Mouse (Mus musculus): ENCODE data around the gene Necab3.

The Necab3 gene

DNA sequence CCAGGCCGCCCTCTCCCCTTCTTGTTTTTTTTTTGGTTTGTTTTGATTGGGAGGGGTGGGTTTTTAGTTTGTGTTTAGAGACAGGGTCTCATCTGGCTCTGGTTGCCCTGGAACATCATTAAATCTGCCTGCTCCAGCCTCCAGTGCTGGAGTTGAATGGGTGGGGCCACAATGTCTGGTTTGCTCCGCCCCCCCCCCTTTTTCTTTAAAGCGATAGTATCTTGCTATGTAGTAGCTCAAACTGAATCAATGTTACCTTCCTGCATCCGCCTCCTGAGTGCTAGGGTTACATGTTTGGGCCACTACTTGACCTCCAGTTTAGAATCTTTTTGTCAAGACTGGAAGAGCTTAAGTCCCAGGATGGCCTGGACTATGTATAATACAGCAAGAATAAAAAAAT is 12.6 kb upstream of the Necab3 start:
- no peak for DNase-seq

DNA sequence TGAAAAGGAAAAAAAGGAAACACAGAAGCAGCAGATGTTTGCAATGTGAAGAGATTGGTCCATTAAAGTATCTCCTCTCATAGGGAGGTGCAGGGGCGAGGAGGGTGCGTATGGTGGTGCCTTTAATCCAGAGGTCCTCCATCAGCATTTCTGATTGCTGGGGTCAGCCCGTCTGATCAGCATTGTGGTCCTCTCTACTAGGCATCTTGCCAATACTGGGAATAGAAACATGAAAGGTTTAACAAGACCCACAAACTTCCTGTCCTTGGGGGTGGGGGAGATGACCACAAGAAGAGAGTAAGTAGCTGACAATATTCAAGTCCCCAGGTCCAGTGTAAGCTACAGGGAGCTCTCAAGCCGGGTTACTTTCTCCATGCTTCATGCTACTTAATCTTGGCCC is 12.0 kb upstream of the Necab3 start:
- no peak for DNase-seq

GRCm38 (mm10) chr2:154569836-154570286 is 11.2 kb upstream of the Necab3 start, which contains the start of gene E2f1:
Gene E2f1, minus strand, starts transcription at chr2:154569892.
- DNase-seq: peak; percentile 98

DNA sequence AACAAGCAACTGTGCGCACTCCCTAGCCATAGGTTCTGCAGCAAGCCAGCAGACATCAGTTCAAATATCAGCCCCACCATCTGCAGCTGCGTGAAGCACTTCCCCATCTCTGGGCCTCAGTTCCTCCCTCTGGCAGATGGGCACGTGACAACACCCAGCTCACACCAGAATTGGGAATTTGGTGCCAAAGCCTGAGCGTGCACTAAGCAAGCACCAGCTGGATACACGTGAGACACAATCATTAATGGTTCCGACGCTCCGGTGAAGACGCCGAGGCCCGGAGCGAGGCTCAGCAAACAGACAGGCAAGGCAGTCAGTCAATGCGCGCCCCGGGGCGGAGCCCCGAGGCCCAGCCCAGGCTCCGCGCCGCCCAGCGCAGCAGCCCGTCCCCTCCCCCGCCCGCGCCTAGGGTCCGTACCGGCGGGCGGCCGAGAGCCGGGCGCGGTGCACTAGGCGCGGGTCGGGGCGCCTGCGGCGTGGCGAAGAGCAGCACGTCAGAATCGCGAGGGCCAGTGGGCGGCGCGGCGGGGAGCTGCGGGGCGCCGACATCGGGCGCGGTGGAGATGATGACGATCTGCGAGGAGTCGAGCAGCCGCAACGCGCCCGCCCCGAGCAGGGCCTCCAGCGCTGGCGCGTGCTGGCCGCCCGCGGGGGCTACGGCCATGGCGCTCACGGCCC is 10.5 kb upstream of the Necab3 start:
- peak; percentile 83 for DNase-seq

DNA sequence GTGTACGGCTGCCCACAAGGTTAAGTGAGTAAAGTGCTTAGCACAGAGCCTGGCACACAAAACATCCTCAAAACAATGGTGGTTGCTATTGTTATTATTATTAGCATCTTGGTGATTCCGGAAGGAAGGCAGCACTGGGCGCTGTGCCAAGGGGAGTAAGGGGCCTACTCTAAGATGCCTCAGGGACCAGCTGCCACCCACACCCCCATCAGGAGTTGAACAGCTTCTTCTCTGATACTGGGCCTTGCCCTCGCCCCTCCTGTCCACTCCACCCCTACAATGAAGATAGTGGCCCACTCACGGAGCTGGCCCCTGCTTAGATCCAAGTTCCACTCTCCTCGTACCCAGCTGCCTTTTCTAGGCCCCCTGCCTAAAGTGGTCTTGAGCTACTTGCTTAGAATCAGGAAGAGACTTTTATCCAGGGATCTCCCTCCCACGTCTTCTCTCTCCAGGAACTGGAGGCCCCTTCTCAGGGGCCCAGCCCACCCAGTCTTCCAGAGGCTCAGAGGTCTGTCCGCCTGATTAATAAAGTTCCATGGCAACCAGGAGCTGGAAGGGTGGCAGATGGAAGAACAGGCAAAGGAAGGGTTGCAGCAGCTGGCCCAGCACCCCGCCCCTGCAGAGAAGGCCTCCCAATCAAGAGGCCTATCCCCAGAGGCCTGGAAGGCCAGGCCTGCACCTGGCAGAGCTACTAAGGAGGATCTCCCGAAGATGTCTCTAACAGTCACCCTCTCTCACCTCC is 9.8 kb upstream of the Necab3 start:
- DNase-seq: peak; percentile 59

DNA sequence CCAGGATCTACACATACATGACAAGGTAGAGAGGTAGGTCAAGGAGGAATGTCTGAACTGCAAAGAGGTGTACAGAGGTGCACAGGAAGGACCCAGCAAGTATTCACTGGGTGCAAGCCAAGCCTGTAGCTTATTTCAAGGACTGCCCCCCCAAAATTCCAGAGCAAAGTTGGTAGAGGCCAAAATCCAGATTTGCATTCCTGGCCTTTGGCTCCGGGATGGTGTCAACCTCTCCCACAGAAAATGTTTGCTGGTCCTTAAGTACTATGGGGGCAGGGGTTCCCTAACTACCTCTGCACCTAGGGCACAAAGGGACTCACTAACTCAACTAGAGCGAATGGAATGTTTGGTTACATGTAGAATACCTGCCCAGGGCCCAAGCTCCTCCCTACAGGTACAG is 9.1 kb upstream of the Necab3 start:
- DNase-seq: no peak

DNA sequence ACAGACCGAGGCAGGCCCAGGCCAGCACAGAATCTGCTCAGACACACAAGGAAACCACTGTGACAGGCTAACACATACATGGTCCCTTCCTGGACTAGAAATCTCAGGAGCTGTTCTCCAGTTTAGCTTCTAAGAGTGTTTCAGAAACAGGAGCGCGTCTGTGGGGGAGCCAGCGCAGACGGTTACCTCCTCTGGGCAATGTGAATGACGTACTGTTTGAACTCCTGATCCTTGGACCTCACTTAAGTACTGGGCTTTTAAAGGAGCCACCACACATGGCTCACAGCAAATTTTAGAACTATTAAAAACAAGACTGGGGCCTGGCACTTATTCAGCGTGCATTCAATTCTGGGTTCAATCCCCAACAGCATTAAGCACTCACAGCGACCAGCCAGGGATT is 8.0 kb upstream of the Necab3 start:
- DNase-seq: peak; percentile 43

DNA sequence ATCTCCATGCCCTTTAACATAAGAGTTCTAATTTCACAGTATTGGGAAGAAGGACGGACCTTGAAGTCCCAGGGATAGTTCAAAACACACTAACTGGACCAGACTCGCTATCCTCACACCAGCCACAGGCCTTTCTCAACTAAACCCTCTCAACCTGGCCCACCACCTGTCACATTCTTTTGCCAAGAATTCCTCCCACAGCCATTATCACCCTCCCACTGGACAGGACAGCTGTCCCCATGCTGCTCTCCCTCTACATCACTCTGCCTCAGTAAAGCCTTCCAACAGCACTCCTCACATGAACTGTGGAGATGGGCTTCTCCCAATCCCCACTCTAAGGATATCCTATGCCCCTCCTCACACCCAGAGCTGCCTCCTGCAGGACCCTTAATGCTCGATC is 6.9 kb upstream of the Necab3 start:
- DNase-seq: no peak

GRCm38 (mm10) chr2:154563612-154564170 is 5.0 kb upstream of the Necab3 start:
- peak; percentile 56 for DNase-seq

DNA sequence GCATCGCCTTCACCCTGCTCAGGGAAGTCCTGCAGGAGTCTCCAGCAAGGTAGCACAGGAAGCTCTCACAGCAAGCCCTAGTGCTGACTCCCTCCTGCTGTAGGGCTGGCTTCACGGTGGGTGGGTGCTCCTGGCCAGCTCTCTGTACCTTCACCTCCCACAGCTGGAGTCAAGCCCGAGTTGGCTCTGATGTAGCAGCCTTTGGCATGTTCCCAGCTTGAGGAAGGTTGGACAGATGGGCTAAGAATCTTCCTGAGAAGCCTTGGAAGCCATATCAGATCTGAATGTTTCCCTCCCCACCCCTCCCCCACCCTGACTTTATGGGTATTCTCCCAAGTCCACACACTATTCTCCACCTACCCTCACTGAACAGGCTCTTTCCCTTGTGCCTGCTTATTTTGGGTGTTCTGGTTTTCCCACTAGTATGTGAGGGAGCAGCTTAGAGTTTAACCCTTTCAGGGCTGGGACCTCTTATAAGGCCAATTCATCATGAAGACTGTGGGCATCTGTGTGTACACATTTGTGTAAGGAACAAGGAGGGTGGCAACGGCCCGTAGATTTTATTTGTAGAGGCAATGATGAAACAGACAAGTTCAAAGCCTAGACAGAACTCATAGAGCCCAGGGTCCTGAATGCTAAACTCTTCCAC is 1.4 kb downstream of the Necab3 start:
- DNase-seq: peak; percentile 60

- DNase-seq: no peak
These were observed 3.5 kb downstream of the Necab3 start for GRCm38 (mm10) chr2:154555235-154555634.

DNA sequence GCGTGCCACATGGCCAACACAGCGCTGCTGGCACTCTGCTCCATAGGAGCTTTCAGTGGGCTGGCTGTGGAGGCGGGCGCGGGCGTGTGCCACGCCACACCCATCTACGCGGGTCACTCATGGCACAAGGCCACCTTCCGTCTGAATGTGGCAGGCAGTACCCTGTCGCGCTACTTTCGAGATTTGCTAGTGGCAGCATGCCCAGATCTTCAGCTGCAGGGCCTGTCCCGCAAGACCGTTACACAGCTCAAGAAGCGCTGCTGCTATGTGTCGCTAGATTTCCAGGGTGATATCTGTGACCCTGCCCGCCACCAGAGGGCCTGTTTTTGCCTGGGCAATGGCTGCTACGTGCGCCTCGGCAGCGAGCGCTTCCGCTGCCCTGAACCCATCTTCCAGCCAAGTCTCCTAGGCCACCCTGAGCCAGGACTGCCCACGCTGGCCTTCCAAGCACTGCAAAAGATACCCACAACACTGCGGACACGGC is 6.2 kb downstream of the Necab3 start:
- DNase-seq: peak; percentile 81

DNA sequence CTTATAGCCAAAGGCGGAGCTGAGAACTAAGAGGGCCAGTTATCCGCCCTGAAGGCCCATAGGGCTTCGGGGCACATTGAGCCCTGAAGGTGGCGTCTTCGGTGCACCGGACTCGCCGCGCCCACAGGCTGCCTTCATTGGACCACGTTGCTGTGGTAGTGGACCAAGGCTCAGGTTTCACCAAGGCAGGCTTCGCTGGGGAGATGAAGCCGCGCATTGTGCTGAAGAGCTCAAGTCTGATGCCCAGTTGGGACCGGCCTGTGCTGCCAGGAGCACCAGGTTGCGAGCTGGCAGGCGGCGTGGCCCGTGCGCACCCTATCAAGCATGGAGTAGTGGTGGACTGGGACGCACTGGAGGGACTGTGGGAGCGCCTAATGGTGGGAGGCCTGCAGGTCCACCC is 6.8 kb downstream of the Necab3 start:
- DNase-seq: peak; percentile 24

DNA sequence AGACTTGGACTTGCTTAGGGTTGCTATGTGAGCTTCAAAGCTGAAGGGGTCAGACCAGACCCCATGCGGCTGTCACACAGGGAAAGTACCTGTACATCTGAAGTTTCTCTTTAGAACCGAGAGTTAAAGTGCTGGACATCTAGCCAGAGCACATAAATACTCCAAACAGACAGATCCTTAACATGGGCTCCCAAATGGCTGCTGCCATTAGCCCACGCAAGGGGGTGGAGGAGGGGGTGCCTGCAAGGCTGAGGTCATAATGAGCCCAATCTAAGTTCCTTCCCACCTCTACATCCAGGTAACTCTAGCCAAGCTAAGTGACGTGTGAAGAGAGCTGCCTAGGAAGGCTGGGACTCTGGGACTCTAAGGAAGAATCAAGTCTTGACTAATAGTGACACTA is 7.2 kb downstream of the Necab3 start, which contains the start of gene Actl10:
Gene Actl10 (plus strand): TSS at position 301 of the 400 bp plus-strand sequence.
- DNase-seq: no peak

DNA sequence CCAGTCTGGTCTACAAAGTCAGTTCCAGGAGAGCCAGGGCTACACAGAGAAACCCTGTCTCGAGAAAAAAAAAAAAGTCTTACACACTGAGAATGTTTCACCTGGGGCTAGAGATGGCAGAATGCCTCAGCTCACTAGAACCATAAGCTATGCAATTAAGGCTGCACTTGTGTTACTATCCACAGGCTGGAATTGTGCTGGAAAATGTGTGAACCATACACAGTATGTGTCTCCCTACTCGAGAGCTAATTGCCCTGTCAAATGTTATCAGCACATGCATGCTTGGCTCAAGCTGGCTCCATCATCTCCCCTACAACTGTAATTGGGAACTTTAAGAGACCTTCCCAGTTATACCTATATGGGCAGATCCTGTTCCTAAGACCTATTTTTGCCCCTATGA is 7.8 kb downstream of the Necab3 start:
- no peak for DNase-seq

- no peak for DNase-seq
These were observed 8.9 kb downstream of the Necab3 start for GRCm38 (mm10) chr2:154549886-154550189.

- DNase-seq: peak; percentile 86
These were observed 9.4 kb downstream of the Necab3 start for GRCm38 (mm10) chr2:154549127-154549885.

- peak; percentile 36 for DNase-seq
These were observed 10.0 kb downstream of the Necab3 start for GRCm38 (mm10) chr2:154548688-154549087.

DNA sequence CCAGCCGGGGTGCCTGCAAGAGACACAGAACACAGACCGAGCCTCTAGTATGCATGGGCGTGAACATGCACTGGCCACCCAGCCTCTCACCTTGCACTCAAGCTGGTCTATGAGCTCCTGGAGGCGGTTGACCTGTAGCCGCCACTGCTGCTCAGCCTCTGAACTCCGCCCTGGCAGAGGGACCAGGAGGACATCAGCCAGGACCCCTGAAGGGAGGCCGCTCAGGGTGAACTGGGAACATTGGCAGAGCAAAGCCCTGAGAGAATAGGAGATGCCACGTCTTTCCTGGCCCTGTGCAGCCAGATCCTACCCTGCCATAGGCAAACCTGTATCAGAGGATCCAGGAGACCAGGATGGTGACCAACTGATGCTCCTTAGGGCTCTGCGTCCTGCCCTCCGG is 12.0 kb downstream of the Necab3 start, which contains the start of gene 1700003F12Rik:
Gene 1700003F12Rik (plus strand): TSS at position 375 of the 400 bp plus-strand sequence.
- DNase-seq: no peak

DNA sequence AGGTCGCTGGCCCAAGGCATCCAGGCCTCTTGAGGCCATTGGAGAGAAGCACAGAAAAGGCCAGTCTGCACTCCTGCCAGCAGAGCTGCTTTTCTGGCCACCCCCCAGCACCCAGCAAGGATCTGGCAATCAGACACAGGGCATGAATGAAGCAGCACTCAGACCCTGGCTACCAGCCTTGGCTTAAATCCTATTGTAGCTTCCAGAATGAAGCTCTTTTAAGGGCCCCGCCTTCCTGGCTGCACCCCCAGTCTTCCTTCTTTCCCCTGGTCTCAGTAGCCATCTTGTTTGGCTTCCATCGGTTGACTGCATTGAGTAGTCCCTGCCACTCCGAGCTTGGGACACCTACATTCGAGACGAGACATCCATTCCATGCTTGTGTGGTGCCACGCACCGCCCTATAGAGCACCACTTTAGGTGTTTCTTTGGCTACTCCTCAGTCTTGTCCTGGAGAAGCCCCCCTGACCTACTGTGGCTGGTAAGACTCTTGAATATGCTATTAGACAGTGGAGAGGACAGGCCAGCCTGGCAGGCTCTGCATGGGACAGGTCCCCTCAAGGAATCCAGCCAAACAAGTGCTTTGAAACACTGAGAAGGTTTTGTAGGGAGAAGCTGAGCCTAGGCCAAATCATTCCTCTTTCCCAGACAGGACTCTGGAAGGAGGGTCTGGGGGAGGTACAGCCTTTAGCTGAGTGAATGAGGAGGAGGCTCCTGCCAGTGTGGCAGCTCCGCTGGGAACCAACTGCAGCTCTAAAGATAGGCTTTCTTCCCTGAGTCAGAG is 14.9 kb downstream of the Necab3 start:
- no peak for DNase-seq

DNA sequence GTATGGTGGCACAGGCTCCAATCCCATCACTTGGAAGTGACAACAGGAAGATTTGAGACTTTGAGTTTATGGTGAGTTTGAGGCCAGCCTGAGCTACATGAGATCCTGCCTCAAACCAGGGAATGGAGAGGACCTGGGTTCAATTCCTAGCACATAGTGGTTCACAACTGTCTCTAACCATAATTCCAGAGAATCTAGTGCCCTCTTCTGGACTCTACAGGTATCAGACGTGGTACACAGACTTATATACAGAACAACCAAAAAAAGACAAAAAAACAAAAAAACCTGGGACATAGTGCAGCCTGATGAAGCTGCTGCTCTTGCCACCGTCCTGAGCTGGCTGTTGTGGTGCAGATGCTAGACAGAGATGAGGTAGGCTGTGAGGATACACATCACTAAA is 17.1 kb downstream of the Necab3 start:
- DNase-seq: no peak

DNA sequence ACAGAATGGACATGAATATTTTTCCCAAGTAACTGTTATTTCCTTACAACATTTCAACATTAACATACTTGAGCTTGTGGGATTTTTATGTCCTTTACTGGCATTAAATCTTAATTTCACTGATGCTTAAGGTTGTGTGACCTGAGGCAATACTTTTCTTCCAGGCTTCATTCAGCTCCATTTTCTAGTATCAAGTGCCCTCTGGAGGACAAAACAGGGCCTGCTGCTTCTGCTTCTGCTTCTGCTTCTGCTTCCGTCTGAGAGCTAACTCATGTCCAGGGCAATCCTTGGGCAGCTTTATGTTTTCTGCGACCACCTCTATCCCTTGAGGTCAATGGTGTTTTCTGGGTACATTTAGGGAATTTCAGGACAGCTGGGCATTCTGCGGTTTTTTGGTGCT is 19.0 kb downstream of the Necab3 start:
- DNase-seq: peak; percentile 75

Measured in kidney, postnatal 10 days (tissue).